Mouse (Mus musculus) thymus, adult 2 months (tissue): ENCODE results near the gene Ier5l.

ENCODE experiments used
- CTCF ChIP-seq: fragments of 200-500 bp; IDR thresholded peaks from 2 replicates; pipeline ENCODE4 v1.5.1; 2012; ENCODE audit warnings: mild to moderate bottlenecking, control low read depth, low read length, moderate library complexity, borderline replicate concordance; ENCODE audit not compliant: control insufficient read depth, poor library complexity, insufficient read depth; ENCODE audit errors: extremely low read depth
- POLR2A ChIP-seq: fragments of 200-500 bp; IDR thresholded peaks from 2 replicates; pipeline ENCODE4 v1.6.1; 2012; ENCODE audit warnings: mild to moderate bottlenecking, low read length, control low read depth, moderate library complexity; ENCODE audit not compliant: control insufficient read depth, poor library complexity, insufficient read depth; ENCODE audit errors: extremely low read depth

GRCm38 (mm10) chr2:30437791-30438190 lies 36.2 kb downstream of the Ier5l start:
- no peak for TF ChIP-seq CTCF
- TF ChIP-seq POLR2A: no peak
